Mouse (Mus musculus): ENCODE measurements around the gene Kifc5b.

GRCm38 (mm10) chr17:26956895-26957294, 40.0 kb downstream of the Kifc5b start:
- TF ChIP-seq CTCF (conservative IDR thresholded peaks at IDR 0.05; ENCODE audit: low read length) (no peak), NANOG (IDR thresholded peaks at IDR 0.05; ENCODE audit: borderline replicate concordance, low read length) (no peak), POU5F1 (IDR thresholded peaks at IDR 0.05; ENCODE audit: borderline replicate concordance, low read length) (no peak)
